Mouse (Mus musculus) lung, embryonic 14.5 days (tissue): Measurements from ENCODE around the gene Tfcp2. TPM values are rescaled to one million over a fixed set of nuclear protein-coding genes. Genes with fewer than 3 reads are reported as not detected.

Source experiments
- ATAC-seq: fragments of 200-750 bp; cut with Nextera tagmentation; 2 replicates; pipeline ENCODE4 v1.8.0; 2017; ENCODE audit warnings: mild to moderate bottlenecking, moderate TSS enrichment, moderate library complexity; ENCODE audit not compliant: insufficient read depth
- DNase-seq: peaks from one replicate; pipeline ENCODE4 v3.0.0-alpha.2; 2015
- H3K27ac ChIP-seq: fragments of 300-500 bp; sonication (generic); 2 replicates; pipeline ENCODE4 v1.5.1; 2014; ENCODE audit warnings: low read depth, mild to moderate bottlenecking, moderate library complexity
- H3K27me3 ChIP-seq: fragments of 300-500 bp; sonication (generic); 2 replicates; pipeline ENCODE4 v1.6.1; 2014; ENCODE audit warnings: low read length, control low read depth; ENCODE audit not compliant: insufficient read depth
- H3K36me3 ChIP-seq: fragments of 300-500 bp; sonication (generic); 2 replicates; pipeline ENCODE4 v1.6.1; 2014; ENCODE audit warnings: control low read depth; ENCODE audit not compliant: insufficient read depth
- H3K4me1 ChIP-seq: fragments of 300-500 bp; sonication (generic); 2 replicates; pipeline ENCODE4 v1.6.1; 2014; ENCODE audit warnings: antibody characterized with exemption, control low read depth; ENCODE audit not compliant: insufficient read depth
- H3K4me2 ChIP-seq: fragments of 300-500 bp; sonication (generic); 2 replicates; pipeline ENCODE4 v1.6.1; 2014; ENCODE audit warnings: mild to moderate bottlenecking
- H3K4me3 ChIP-seq: fragments of 300-500 bp; sonication (generic); 2 replicates; pipeline ENCODE4 v1.5.1; 2014; ENCODE audit warnings: low read depth, low read length
- H3K9ac ChIP-seq: fragments of 300-500 bp; sonication (generic); 2 replicates; pipeline ENCODE4 v1.6.1; 2014
- H3K9me3 ChIP-seq: fragments of 300-500 bp; sonication (generic); 2 replicates; pipeline ENCODE4 v1.6.1; 2016; ENCODE audit warnings: low read depth, low read length, control low read depth
- CTCF ChIP-seq: IDR thresholded peaks from 2 replicates; pipeline ENCODE4 v1.5.1; 2016; ENCODE audit warnings: antibody characterized with exemption, low read depth
- whole genome bisulfite sequencing: fragments of 180-500 bp; shearing (Covaris S2); extraction: QIAGEN DNeasy Blood & Tissue Kit; methylation state at CpG from one replicate; pipeline ENCODE4 v1.1.7; 2014; 5-methylcytosine and 5-hydroxymethylcytosine counted together
- polyA plus RNA-seq: library from polyadenylated mRNA; unstranded; fragments of >200 nt; fragmentation: Nextera tagmentation; extraction: Ambion mirVana; gene quantifications from 2 replicates; pipeline ENCODE4 v1.2.1, GENCODE M21; 2014

Tfcp2 gene
- polyA plus RNA-seq, 1 experiment from 2014 or later, result 23.0 TPM

DNA sequence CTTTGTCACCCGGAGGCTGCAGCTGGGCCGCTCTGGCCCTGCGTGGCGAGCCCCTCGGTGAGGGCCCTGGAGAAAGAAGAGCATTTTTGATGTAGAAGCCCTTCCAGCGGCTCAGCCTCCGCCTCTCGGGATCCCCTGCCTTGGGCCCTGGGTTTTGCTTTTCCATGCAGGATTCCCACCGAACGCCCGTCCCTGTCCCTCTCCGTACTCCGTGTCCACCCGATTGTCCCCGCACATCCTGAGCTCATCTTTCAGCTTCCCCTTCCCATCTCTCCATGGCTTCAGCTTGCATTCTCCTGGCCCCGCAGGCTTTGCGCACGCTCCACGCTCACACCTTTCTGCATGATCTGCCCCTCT lies 82.6 kb downstream of the Tfcp2 start:
- no peak for ATAC-seq

GRCm38 (mm10) chr15:100468295-100469188 lies 83.3 kb downstream of the Tfcp2 start, which contains the start of gene Letmd1:
Gene Letmd1 (plus strand): TSS chr15:100469023.
- peak; percentile 56 for TF ChIP-seq CTCF

More for the DNA sequence above, 82.6 kb downstream of the Tfcp2 start:
- peak overlapping the region; percentile 67 for H3K4me2 ChIP-seq
- peak overlapping the region; percentile 45; the same call in 1 of the 2 replicates for H3K27ac ChIP-seq
- no peak for DNase-seq
- H3K27me3 ChIP-seq, result no peaks in the 10 kb centered on the region
- H3K4me3 ChIP-seq, result peak overlapping the region; percentile 75
- H3K4me1 ChIP-seq, result 0 out of 2 replicates have a peak, but pooled peaks cover 5% of the 10 kb centered on the region
- no peak for TF ChIP-seq CTCF
- H3K9ac ChIP-seq, result peak overlapping the region; percentile 70
- under 1% methylated on average over 16 of the region's 19 CpGs for WGBS
- no peaks in the 10 kb centered on the region for H3K9me3 ChIP-seq
- H3K36me3 ChIP-seq, result peaks cover 20% of the 10 kb centered on the region

DNA sequence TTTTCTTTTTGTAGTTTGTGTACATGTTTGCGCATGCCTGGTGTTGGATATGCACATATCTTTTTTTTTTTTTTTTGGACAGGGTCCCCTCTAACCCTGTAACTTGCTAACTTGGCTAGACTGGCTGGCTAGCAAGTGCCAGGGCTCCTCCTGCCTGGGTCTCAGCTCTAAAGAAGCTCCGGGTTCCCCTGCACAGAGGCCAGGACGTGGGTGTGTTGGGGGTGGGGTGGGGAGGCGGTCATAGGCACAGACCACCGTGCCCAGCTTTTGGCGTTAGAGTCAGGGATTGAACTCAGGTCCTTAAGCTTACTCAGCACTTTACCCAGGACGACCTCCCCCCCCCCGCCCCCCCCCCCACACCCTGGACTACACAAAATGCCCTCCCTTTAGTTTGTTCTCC lies 84.1 kb downstream of the Tfcp2 start:
- WGBS, result 33% methylated on average over 8 of the region's 8 CpGs
- Histone ChIP-seq H3K4me3 (no peak overlapping the region), H3K27ac (no peak overlapping the region), H3K36me3 (peaks cover 10% of the 10 kb centered on the region; the same call in 1 of the 2 replicates), H3K4me1 (0 out of 2 replicates have a peak, but pooled peaks cover 5% of the 10 kb centered on the region), H3K4me2 (peak overlapping the region; percentile 67), H3K9me3 (no peaks in the 10 kb centered on the region), H3K27me3 (no peaks in the 10 kb centered on the region), H3K9ac (no peak overlapping the region)
- no peak for TF ChIP-seq CTCF
- DNase-seq (no peak), ATAC-seq (no peak)

More at GRCm38 (mm10) chr15:100468295-100469188, 83.3 kb downstream of the Tfcp2 start, which contains the start of gene Letmd1:
- H3K9me3 ChIP-seq, result no peaks in the 10 kb centered on the region
- H3K27me3 ChIP-seq, result no peaks in the 10 kb centered on the region
- peaks cover 14% of the 10 kb centered on the region for H3K36me3 ChIP-seq
- H3K4me1 ChIP-seq, result 0 out of 2 replicates have a peak, but pooled peaks cover 5% of the 10 kb centered on the region
- ATAC-seq (peak; percentile 93), DNase-seq (peak; percentile 93)
- peak within 1 kb of the TSS; percentile 70 for H3K9ac ChIP-seq
- peak within 1 kb of the TSS; percentile 75 for H3K4me3 ChIP-seq
- 2% methylated on average over 84 of the region's 84 CpGs for WGBS
- peak within 1 kb of the TSS; percentile 67 for H3K4me2 ChIP-seq
- H3K27ac ChIP-seq, result peak within 1 kb of the TSS; percentile 49; the same call in 1 of the 2 replicates

GRCm38 (mm10) chr15:100465432-100465831 lies 86.4 kb downstream of the Tfcp2 start:
- H3K4me2 ChIP-seq, result no peak overlapping the region
- no peak overlapping the region for H3K27ac ChIP-seq
- no peaks in the 10 kb centered on the region for H3K36me3 ChIP-seq
- TF ChIP-seq CTCF, result peak; percentile 14; the same call in 1 of the 2 replicates
- ATAC-seq (no peak), DNase-seq (no peak)
- 64% methylated on average over 2 of the region's 2 CpGs for WGBS
- H3K9ac ChIP-seq, result no peak overlapping the region
- H3K9me3 ChIP-seq, result no peaks in the 10 kb centered on the region
- no peaks in the 10 kb centered on the region for H3K27me3 ChIP-seq
- 0 out of 2 replicates have a peak, but pooled peaks cover 5% of the 10 kb centered on the region for H3K4me1 ChIP-seq
- H3K4me3 ChIP-seq, result no peak overlapping the region

DNA sequence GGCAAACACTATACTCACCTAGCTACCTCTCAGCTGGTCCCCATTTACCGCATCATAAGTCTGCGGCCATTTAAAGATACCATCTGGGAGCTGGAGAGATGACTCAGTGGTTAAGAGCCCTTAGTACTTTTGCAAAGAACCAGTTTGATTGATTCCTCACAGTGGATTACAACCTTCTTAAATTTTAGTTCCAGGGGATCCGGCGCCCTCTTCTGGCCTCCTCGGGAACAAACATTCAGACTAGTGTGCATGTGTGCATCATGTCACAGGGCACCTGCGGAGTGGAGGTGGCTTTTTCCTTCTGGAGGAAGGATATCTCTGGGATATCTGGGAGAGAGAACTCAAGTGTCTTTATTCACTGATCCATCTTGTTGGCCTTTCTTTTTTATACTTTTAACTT lies 88.1 kb downstream of the Tfcp2 start:
- no peak for ATAC-seq
- Histone ChIP-seq H3K36me3 (no peaks in the 10 kb centered on the region), H3K27ac (no peak overlapping the region), H3K9me3 (no peaks in the 10 kb centered on the region), H3K9ac (no peak overlapping the region), H3K4me2 (no peak overlapping the region), H3K27me3 (no peaks in the 10 kb centered on the region), H3K4me1 (no peaks in the 10 kb centered on the region), H3K4me3 (no peak overlapping the region)
- peak; percentile 79 for DNase-seq
- WGBS, result 22% methylated on average over 6 of the region's 6 CpGs
- peak; percentile 70 for TF ChIP-seq CTCF

GRCm38 (mm10) chr15:100462086-100462485 lies 89.7 kb downstream of the Tfcp2 start:
- ATAC-seq (no peak), DNase-seq (no peak)
- no peak for TF ChIP-seq CTCF
- no peaks in the 10 kb centered on the region for H3K9me3 ChIP-seq
- WGBS, result 75% methylated on average over 5 of the region's 5 CpGs
- H3K9ac ChIP-seq, result no peak overlapping the region
- H3K27me3 ChIP-seq, result no peaks in the 10 kb centered on the region
- H3K36me3 ChIP-seq, result no peaks in the 10 kb centered on the region
- no peak overlapping the region for H3K4me3 ChIP-seq
- no peaks in the 10 kb centered on the region for H3K4me1 ChIP-seq
- H3K27ac ChIP-seq, result no peak overlapping the region
- no peak overlapping the region for H3K4me2 ChIP-seq

DNA sequence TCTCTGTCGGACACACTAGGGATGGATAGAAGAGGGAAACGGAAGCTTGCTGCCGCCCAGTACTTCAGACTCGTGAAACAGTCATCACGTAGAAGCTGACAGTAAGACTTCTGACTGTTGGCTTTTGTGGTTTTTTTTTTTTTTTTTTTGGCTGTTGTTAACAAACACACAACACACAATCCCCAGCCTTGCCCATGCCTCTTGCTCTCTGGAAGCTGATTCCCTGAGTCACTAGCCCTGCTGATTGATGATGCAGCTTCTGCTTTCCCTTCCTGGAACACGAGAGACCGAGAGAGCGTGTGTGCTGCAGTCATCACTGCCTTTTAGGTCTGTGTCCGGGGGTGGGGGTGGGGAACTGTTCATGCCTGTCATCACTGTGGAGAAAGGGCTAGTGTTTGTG lies 90.2 kb downstream of the Tfcp2 start:
- no peak for ATAC-seq
- H3K4me2 ChIP-seq, result no peak overlapping the region
- no peaks in the 10 kb centered on the region for H3K4me1 ChIP-seq
- no peaks in the 10 kb centered on the region for H3K9me3 ChIP-seq
- WGBS, result 56% methylated on average over 9 of the region's 9 CpGs
- no peaks in the 10 kb centered on the region for H3K27me3 ChIP-seq
- H3K4me3 ChIP-seq, result no peak overlapping the region
- no peak overlapping the region for H3K27ac ChIP-seq
- no peaks in the 10 kb centered on the region for H3K36me3 ChIP-seq
- TF ChIP-seq CTCF, result no peak
- no peak overlapping the region for H3K9ac ChIP-seq
- DNase-seq, result no peak
